Mouse (Mus musculus): ENCODE measurements around the gene Gse1. TPM values are rescaled to one million over a fixed set of nuclear protein-coding genes. Genes with fewer than 3 reads are reported as not detected.

Gse1 gene
- total and polyA plus RNA-seq, 3 experiments = 23.6 to 128 (median 66.9) TPM

GRCm38 (mm10) chr8:120415474-120415873, 187.2 kb downstream of the Gse1 start:
- Histone ChIP-seq H3K27me3 (ENCODE audit: control insufficient read depth in 1 of 2, insufficient read depth in 2 of 2, low read length in 2 of 2) (no peaks in the 10 kb centered on the region), H3K79me2 (ENCODE audit: control insufficient read depth, insufficient read depth, low read length, poor library complexity) (no peaks in the 10 kb centered on the region), H3K9ac (ENCODE audit: control insufficient read depth, low read depth, low read length, poor library complexity, severe bottlenecking) (no peak overlapping the region), H3K4me1 (ENCODE audit: control insufficient read depth in 1 of 2, insufficient read depth in 2 of 2, low read length in 2 of 2) (peaks cover 0 to 7% of the 10 kb centered on the region in 2 experiments; a peak in 1 of 4 replicates), H3K9me3 (replicated peaks; ENCODE audit: insufficient read depth, low read length) (no peaks in the 10 kb centered on the region), H3K4me3 (ENCODE audit: control insufficient read depth in 1 of 2, insufficient read depth in 1 of 2, low read depth in 2 of 2, low read length in 2 of 2) (no peak overlapping the region), H3K36me3 (ENCODE audit: control insufficient read depth in 1 of 2, insufficient read depth in 2 of 2, low read length in 2 of 2) (peaks cover 0 to 2% of the 10 kb centered on the region in 2 experiments; a peak in 2 of 4 replicates), H3K27ac (ENCODE audit: control insufficient read depth, low read depth, low read length) (no peak overlapping the region)
- TF ChIP-seq ZKSCAN1 (IDR thresholded peaks at IDR 0.05; ENCODE audit: low read depth, low read length) (no peak), CHD1 (IDR thresholded peaks at IDR 0.05; ENCODE audit: low read depth, low read length) (no peak), UBTF (IDR thresholded peaks at IDR 0.05; ENCODE audit: borderline replicate concordance, insufficient read depth, low read depth, low read length) (no peak), POLR2AphosphoS2 (IDR thresholded peaks at IDR 0.05; ENCODE audit: low read length) (no peak), MAZ (IDR thresholded peaks at IDR 0.05; ENCODE audit: low read depth, low read length) (no peak), ETS1 (IDR thresholded peaks at IDR 0.05; ENCODE audit: low read depth, low read length) (no peak), RCOR1 (IDR thresholded peaks at IDR 0.05; ENCODE audit: low read depth, low read length) (no peak), E2F4 (IDR thresholded peaks at IDR 0.05; ENCODE audit: borderline replicate concordance, low read depth, low read length) (no peak), NRF1 (IDR thresholded peaks at IDR 0.05; ENCODE audit: insufficient read depth, low read depth, low read length, poor library complexity, severe bottlenecking) (no peak), EP300 (IDR thresholded peaks at IDR 0.05; ENCODE audit: low read depth in 1 of 2, low read length in 2 of 2) (no peak), ZMIZ1 (IDR thresholded peaks at IDR 0.05; ENCODE audit: low read depth, low read length) (no peak), TBP (IDR thresholded peaks at IDR 0.05; ENCODE audit: low read depth, low read length) (no peak), ZC3H11A (IDR thresholded peaks at IDR 0.05; ENCODE audit: low read depth, low read length) (no peak), SMC3 (IDR thresholded peaks at IDR 0.05; ENCODE audit: low read depth, low read length) (no peak), HCFC1 (IDR thresholded peaks at IDR 0.05; ENCODE audit: low read depth, low read length) (no peak), ZNF384 (IDR thresholded peaks at IDR 0.05; ENCODE audit: low read depth, low read length) (no peak), GATA1 (IDR thresholded peaks at IDR 0.05; ENCODE audit: low read depth, low read length) (no peak), CHD2 (IDR thresholded peaks at IDR 0.05; ENCODE audit: low read length) (no peak)
- no peak for DNase-seq (ENCODE audit: low read depth, low spot score)

GRCm38 (mm10) chr8:120416173-120416521, 187.9 kb downstream of the Gse1 start:
- Histone ChIP-seq H3K79me2 (ENCODE audit: control insufficient read depth, insufficient read depth, low read length, poor library complexity) (no peaks in the 10 kb centered on the region), H3K9ac (ENCODE audit: control insufficient read depth, low read depth, low read length, poor library complexity, severe bottlenecking) (no peak overlapping the region), H3K9me3 (replicated peaks; ENCODE audit: insufficient read depth, low read length) (no peaks in the 10 kb centered on the region), H3K27me3 (ENCODE audit: control insufficient read depth in 1 of 2, insufficient read depth in 2 of 2, low read length in 2 of 2) (no peaks in the 10 kb centered on the region), H3K4me1 (ENCODE audit: control insufficient read depth in 1 of 2, insufficient read depth in 2 of 2, low read length in 2 of 2) (peaks cover 3 to 12% of the 10 kb centered on the region in 2 experiments; a peak in 3 of 4 replicates), H3K4me3 (ENCODE audit: control insufficient read depth in 1 of 2, insufficient read depth in 1 of 2, low read depth in 2 of 2, low read length in 2 of 2) (no peak overlapping the region), H3K27ac (ENCODE audit: control insufficient read depth, low read depth, low read length) (no peak overlapping the region), H3K36me3 (ENCODE audit: control insufficient read depth in 1 of 2, insufficient read depth in 2 of 2, low read length in 2 of 2) (peaks cover 0 to 2% of the 10 kb centered on the region in 2 experiments; a peak in 2 of 4 replicates)
- TF ChIP-seq JUND (IDR thresholded peaks at IDR 0.05; ENCODE audit: low read depth, low read length) (no peak), ELF1 (IDR thresholded peaks at IDR 0.05; ENCODE audit: low read depth, low read length) (no peak), MYB (IDR thresholded peaks at IDR 0.05; ENCODE audit: low read depth, low read length) (no peak)
- no peak for DNase-seq (ENCODE audit: low read depth, low spot score)

Data from MEL (cell line).